11 mouse cellular contexts compared by ENCODE assay signal in genomic region chr15:80623171-80623837, GRCm38 (mm10). TPM values are rescaled to one million over a fixed set of nuclear protein-coding genes. Genes with fewer than 3 reads are reported as not detected.
DNase-seq lines count a peak whose midpoint lies in the region; ATAC-seq lines count a peak whose summit lies in the region.
"Had no signal": no experiment of that assay in that cellular context is flagged by ENCODE, and none has a peak within 500 bp of the region (broad histone marks: within the 10 kb centered on the region; RNA-seq: fewer than 3 reads in every experiment).

No protein-coding gene starts in this region.

- no peak for ATAC-seq in midbrain, embryonic 14.5 days (ENCODE audit: low FRiP score, low TSS enrichment)
- ATAC-seq in hindbrain, embryonic 16.5 days, result peak; percentile 54

- H3K27me3 ChIP-seq in midbrain, embryonic 10.5 days (ENCODE audit: low read depth, poor library complexity, severe bottlenecking), result no peaks in the 10 kb centered on the region
- no peaks in the 10 kb centered on the region for H3K27me3 ChIP-seq in midbrain, embryonic 14.5 days (ENCODE audit: control insufficient read depth, insufficient read depth, low read length)
- no peaks in the 10 kb centered on the region for H3K27me3 ChIP-seq in hindbrain, embryonic 16.5 days (replicated peaks; ENCODE audit: control insufficient read depth, insufficient read depth, low read length)

- 78% methylated on average over 8 of the region's 8 CpGs for WGBS in midbrain, embryonic 10.5 days
- WGBS in midbrain, embryonic 14.5 days, result 55% methylated on average over 8 of the region's 8 CpGs
- 43% methylated on average over 7 of the region's 8 CpGs for WGBS in hindbrain, embryonic 16.5 days

- H3K27ac ChIP-seq in midbrain, embryonic 10.5 days (replicated peaks), result peak overlapping the region; percentile 59; the same call in 1 of the 2 replicates
- H3K27ac ChIP-seq in midbrain, embryonic 14.5 days (replicated peaks; ENCODE audit: low read depth, low read length), result no peak overlapping the region
- no peak overlapping the region for H3K27ac ChIP-seq in hindbrain, embryonic 16.5 days (ENCODE audit: low read depth, low read length)

- H3K4me1 ChIP-seq in midbrain, embryonic 10.5 days, result peaks cover 6% of the 10 kb centered on the region; the same call in 1 of the 2 replicates
- H3K4me1 ChIP-seq in midbrain, embryonic 14.5 days (ENCODE audit: control insufficient read depth, insufficient read depth, low read length), result 0 out of 2 replicates have a peak, but pooled peaks cover 3% of the 10 kb centered on the region
- peaks cover 4% of the 10 kb centered on the region for H3K4me1 ChIP-seq in hindbrain, embryonic 16.5 days (ENCODE audit: control insufficient read depth, insufficient read depth, low read depth, low read length)

- H3K36me3 ChIP-seq in midbrain, embryonic 10.5 days, result no peaks in the 10 kb centered on the region
- no peaks in the 10 kb centered on the region for H3K36me3 ChIP-seq in midbrain, embryonic 14.5 days (ENCODE audit: control insufficient read depth, insufficient read depth, low read length)
- no peaks in the 10 kb centered on the region for H3K36me3 ChIP-seq in hindbrain, embryonic 16.5 days (ENCODE audit: control insufficient read depth, insufficient read depth, low read length)

- no peak for DNase-seq in midbrain, embryonic 10.5 days (ENCODE audit: low spot score)
- no peak for DNase-seq in midbrain, embryonic 14.5 days
- DNase-seq in cerebellum, adult 11-12 months, result peak; percentile 97
- peak; percentile 59 to 80 for DNase-seq in spleen, postnatal 4 days (ENCODE audit: low spot score in 2 of 2)
- no peak for DNase-seq in adipocyte (ENCODE audit: low spot score)
- no peak for DNase-seq in gastrocnemius, postnatal 25 days
- DNase-seq: adrenal gland, adult 2 months; gastrocnemius, postnatal 14 days; retina, postnatal 1 day had no signal

- H3K9ac ChIP-seq in midbrain, embryonic 14.5 days (replicated peaks; ENCODE audit: low read length), result no peak overlapping the region
- no peak overlapping the region for H3K9ac ChIP-seq in hindbrain, embryonic 16.5 days (ENCODE audit: low read depth, low read length)

- no peak overlapping the region for H3K4me2 ChIP-seq in midbrain, embryonic 14.5 days (ENCODE audit: low read length)
- no peak overlapping the region for H3K4me2 ChIP-seq in hindbrain, embryonic 16.5 days (ENCODE audit: low read length)

- H3K9me3 ChIP-seq in midbrain, embryonic 10.5 days (replicated peaks), result no peaks in the 10 kb centered on the region
- no peaks in the 10 kb centered on the region for H3K9me3 ChIP-seq in midbrain, embryonic 14.5 days (ENCODE audit: control insufficient read depth, low read length)
- no peaks in the 10 kb centered on the region for H3K9me3 ChIP-seq in hindbrain, embryonic 16.5 days (ENCODE audit: control insufficient read depth, low read length)

- 0 out of 2 replicates have a peak overlapping the region, but pooled peaks have one; percentile 16 for H3K4me3 ChIP-seq in midbrain, embryonic 10.5 days
- H3K4me3 ChIP-seq in midbrain, embryonic 14.5 days (replicated peaks; ENCODE audit: low read depth, low read length), result no peak overlapping the region
- no peak overlapping the region for H3K4me3 ChIP-seq in hindbrain, embryonic 16.5 days (ENCODE audit: low read length)

RNA-seq across cellular contexts. Expression of gene Fam83f, which starts 48.3 kb away (rescaled TPM):
- polyA plus RNA-seq in midbrain, embryonic 10.5 days (2016; fragmentation: Nextera tagmentation; extraction: Ambion mirVana), result 0.26 and 0.64 TPM in 2 replicates
- polyA plus RNA-seq in midbrain, embryonic 14.5 days (2014; fragmentation: Nextera tagmentation; extraction: Ambion mirVana), result 0.26 and 0.30 TPM in 2 replicates
- 0.16 and 0.39 TPM in 2 replicates for polyA plus RNA-seq in hindbrain, embryonic 16.5 days (2015; fragmentation: Nextera tagmentation; extraction: Ambion mirVana)
- under 1 TPM; 0.11 to 0.13 TPM for total RNA-seq in gastrocnemius, postnatal 25 days (2021)

RNA-seq across cellular contexts. Expression of gene Grap2, which starts 50.9 kb away (rescaled TPM):
- polyA plus RNA-seq in midbrain, embryonic 10.5 days (2016; fragmentation: Nextera tagmentation; extraction: Ambion mirVana), result 1.2 and 2.5 TPM in 2 replicates
- 0.66 and 0.90 TPM in 2 replicates for polyA plus RNA-seq in midbrain, embryonic 14.5 days (2014; fragmentation: Nextera tagmentation; extraction: Ambion mirVana)
- 0.27 and 0.31 TPM in 2 replicates for polyA plus RNA-seq in hindbrain, embryonic 16.5 days (2015; fragmentation: Nextera tagmentation; extraction: Ambion mirVana)
- under 1 TPM; 0.08 to 0.32 TPM for total RNA-seq in gastrocnemius, postnatal 25 days (2021)

RNA-seq across cellular contexts. Expression of gene Enthd1, which starts 58.3 kb away (rescaled TPM):
- not detected in 2 replicates for polyA plus RNA-seq in midbrain, embryonic 10.5 days (2016; fragmentation: Nextera tagmentation; extraction: Ambion mirVana)
- not detected in 2 replicates for polyA plus RNA-seq in midbrain, embryonic 14.5 days (2014; fragmentation: Nextera tagmentation; extraction: Ambion mirVana)
- polyA plus RNA-seq in hindbrain, embryonic 16.5 days (2015; fragmentation: Nextera tagmentation; extraction: Ambion mirVana), result not detected in 2 replicates
- total RNA-seq in gastrocnemius, postnatal 25 days (2021), result not detected
- total RNA-seq: adrenal gland, adult 2 months; gastrocnemius, postnatal 14 days; liver, adult 2 months had no signal
- polyA plus RNA-seq: adrenal gland, adult 2 months; liver, adult 2 months had no signal

Comparison
In these comparisons a context has a peak if more than half of its experiments do, and no peak if none do; other contexts are left out.
1. DNase-seq: peak in cerebellum, adult 11-12 months (single experiment) and spleen, postnatal 4 days (2 of 2); none in midbrain, embryonic 10.5 days (single experiment), midbrain, embryonic 14.5 days (single experiment), adipocyte (single experiment) and gastrocnemius, postnatal 25 days (single experiment).